Mouse (Mus musculus) splenic B cell, adult 2 months (primary cell): ENCODE results near the gene Per1.

Source experiments
- DNase-seq: peaks from one replicate; pipeline ENCODE4 v3.0.0-alpha.2; 2011; ENCODE audit warnings: low read depth, low spot score
- H3K27me3 ChIP-seq: 2 replicates; pipeline ENCODE4 v1.6.1; 2012; ENCODE audit warnings: mild to moderate bottlenecking, low read length, moderate library complexity, mixed read lengths; ENCODE audit not compliant: control insufficient read depth, poor library complexity, insufficient read depth, severe bottlenecking
- H3K36me3 ChIP-seq: 2 replicates; pipeline ENCODE4 v1.6.1; 2012; ENCODE audit warnings: mild to moderate bottlenecking, low read length, moderate library complexity, mixed read lengths; ENCODE audit not compliant: control insufficient read depth, poor library complexity, insufficient read depth, severe bottlenecking

Per1 gene

DNA sequence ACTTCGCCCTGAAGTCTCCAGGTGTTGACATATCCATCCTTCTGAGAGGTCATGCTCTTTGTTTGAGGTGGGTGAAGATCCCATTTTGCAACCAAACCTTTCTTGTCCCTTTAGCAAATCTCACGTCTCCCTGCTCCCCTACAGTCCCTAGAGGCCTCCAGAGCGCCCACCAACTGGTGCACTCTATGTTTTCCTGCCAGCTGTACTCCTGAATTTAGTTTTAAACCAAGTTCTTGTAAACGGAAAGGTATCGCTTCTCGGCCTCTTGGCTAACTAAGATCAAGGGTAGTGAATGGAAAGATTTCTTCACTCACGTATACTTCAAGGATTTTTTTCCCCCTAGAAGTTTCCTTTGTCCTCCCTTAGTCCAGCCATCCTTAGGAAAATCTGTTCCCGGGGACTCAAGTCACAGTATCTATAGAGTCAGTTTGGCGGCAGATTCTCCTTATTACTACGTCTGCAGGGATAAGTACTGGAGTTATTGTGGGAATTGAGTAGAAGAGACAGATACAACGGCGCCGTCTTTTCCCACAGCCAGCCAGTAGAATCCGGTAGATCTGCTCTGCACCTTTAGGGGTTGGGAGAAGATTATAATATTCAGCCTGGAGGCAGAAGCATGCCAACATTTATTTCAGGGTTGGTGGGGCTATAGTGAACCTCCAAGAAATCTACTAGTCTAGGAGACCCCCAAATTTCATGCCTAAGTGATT, 24.6 kb downstream of the Per1 start:
- no peak for DNase-seq
- Histone ChIP-seq H3K36me3 (no peaks in the 10 kb centered on the region), H3K27me3 (no peaks in the 10 kb centered on the region)

DNA sequence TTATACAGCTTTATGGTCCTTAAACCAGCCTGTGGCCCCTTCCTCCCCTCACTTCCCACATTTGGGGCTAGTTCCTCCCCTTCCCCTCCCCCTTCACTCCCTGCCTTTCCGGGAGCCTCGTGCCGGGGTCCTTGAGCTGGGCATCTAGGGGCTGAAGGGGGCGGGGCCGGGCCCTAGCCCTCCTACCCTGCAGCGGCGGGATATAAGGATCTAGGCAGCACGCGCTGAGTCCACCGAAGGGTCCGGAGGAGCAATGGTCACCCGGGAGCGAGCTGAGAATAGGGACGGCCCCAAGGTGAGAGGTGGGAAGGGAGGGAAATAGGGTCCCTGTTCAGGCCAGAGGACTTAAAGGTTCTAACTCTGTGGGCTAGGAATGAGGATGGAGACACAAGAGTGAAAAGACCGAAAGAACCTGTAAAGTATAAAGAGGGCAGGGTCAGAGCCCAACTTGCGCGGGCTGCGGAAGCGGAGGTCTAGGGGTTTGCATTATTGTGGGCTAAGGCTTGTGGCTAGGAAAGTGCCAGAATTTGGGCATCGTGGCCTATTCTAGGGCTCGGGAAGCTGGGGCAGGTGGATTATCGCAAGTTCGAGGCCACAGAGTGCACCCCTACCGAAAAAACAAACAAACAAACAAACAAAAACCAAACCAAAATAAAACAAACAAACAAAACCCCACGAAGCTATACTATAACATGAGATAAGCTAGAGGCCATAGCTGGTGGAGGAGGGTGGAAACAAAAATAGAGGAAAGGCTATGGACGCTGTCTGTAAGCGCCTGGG, 25.4 kb downstream of the Per1 start, which contains the start of gene Hes7:
TSS of gene Hes7 (plus strand) at position 184 of the 780 bp plus-strand sequence.
- H3K27me3 ChIP-seq, result no peaks in the 10 kb centered on the region
- DNase-seq, result peak; percentile 40
- no peaks in the 10 kb centered on the region for H3K36me3 ChIP-seq

DNA sequence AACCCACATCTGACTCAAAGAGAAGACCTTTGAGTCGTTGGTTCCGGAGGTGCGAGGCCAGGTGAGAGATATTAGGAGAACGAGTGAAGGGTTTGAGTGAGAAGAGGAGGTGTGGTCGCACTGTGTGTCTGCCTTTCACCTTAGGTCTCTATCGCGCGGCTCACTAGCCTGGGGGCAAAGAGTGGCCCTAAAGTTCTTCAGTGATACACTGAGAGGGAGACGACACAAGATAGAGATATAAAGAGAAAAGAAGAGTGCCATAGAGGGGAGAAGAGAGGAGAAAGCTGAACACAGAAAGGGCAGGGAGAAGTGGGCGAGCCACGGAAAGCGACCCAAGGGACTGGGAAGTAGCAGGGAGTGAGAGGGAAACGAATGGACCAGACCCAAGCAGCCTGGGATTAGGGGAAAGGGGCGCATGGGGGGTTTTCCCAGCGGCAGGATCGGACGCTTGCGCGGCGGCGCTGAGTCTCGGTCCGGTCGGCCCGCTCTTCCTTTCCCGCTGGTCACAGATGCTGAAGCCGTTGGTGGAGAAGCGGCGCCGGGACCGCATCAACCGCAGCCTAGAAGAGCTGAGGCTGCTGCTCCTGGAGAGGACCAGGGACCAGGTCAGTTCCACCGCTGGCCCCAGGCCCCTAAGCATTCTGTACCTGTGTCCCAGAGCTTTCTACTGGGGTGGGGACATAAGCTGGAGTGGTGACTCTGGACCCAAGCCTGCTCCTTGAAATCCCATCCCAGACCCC, 26.2 kb downstream of the Per1 start:
- peak; percentile 40 for DNase-seq
- H3K36me3 ChIP-seq, result no peaks in the 10 kb centered on the region
- H3K27me3 ChIP-seq, result no peaks in the 10 kb centered on the region

DNA sequence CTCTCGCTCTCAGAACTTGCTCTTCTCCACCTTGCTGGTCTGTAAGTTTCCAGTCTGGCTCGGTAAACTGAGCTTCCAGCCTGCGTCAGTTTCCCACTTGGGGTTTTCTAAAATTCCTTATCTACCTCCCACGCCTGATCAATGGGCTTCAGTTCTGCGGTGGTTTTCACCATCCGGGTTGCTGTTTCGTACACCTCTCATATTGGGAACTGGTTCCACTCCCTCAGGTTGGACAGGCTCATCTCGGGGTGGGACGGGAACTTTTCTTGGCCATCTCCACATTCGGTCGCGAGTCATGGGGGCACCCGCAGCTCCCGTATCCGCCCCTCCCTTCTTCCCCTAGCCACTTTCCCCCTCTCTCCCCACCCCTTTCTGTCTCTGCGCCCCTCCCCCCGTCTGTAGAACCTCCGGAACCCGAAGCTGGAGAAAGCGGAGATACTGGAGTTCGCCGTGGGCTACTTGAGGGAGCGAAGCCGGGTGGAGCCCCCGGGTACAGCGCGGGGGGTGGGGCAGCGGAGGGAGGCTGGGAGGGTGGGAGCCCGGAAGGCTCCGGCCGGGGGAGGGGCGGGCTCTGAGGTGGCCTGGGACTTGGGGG, 26.8 kb downstream of the Per1 start:
- no peak for DNase-seq
- no peaks in the 10 kb centered on the region for H3K27me3 ChIP-seq
- no peaks in the 10 kb centered on the region for H3K36me3 ChIP-seq

DNA sequence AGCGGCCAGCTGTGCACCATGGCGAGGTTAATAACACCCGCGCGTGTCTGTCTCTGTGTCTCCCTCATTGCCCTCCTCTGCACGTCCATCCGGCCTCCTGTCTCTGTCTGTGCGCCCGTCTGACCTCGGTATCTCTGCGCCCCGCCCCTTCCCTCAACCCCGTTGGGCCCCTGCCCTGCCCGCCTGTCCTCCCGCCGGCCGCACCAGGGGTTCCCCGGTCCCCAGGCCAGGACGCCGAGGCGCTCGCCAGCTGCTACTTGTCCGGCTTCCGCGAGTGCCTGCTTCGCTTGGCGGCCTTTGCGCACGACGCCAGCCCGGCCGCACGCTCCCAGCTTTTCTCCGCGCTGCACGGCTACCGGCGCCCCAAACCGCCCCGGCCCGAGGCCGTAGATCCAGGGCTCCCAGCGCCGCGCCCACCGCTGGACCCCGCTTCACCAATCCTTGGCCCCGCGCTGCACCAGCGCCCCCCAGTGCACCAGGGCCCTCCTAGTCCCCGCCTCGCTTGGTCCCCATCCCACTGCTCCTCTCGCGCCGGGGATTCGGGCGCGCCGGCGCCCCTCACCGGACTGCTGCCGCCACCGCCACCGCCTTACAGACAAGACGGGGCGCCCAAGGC, 27.4 kb downstream of the Per1 start, which contains the start of gene 9130213A22Rik:
TSS of gene 9130213A22Rik (minus strand) at position 254 of the 616 bp plus-strand sequence.
- Histone ChIP-seq H3K36me3 (no peaks in the 10 kb centered on the region), H3K27me3 (no peaks in the 10 kb centered on the region)
- peak; percentile 86 for DNase-seq

DNA sequence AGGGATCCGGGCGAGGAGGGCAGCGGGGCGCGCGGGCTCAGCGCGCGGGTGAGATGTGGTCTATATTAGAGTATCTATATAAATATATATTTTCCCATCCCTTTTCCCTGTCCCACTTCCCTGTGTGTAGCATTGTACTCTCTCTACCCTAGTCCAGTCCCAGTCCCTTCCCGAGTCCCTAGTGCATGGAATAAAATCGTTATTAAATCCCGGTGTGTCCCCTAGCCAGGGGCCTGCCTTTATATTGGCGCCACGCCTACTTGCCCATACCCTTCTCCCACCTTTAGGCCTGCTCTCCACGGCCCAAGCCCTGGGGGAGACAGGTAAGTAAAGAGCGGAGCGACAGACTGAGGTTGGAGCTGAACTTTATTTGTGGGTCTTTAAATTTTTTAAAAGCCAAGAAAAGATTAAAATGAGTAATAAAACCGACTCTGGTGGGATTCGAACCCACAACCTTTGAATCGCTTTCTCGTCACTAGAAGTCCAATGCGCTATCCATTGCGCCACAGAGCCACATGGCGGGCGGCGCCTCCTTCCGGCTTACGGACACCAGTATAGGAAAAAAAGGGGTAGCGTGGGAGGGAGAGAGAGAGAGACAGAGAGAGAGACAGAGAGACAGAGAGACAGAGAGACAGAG, 28.2 kb downstream of the Per1 start:
- peak; percentile 92 for DNase-seq
- Histone ChIP-seq H3K27me3 (no peaks in the 10 kb centered on the region), H3K36me3 (no peaks in the 10 kb centered on the region)

DNA sequence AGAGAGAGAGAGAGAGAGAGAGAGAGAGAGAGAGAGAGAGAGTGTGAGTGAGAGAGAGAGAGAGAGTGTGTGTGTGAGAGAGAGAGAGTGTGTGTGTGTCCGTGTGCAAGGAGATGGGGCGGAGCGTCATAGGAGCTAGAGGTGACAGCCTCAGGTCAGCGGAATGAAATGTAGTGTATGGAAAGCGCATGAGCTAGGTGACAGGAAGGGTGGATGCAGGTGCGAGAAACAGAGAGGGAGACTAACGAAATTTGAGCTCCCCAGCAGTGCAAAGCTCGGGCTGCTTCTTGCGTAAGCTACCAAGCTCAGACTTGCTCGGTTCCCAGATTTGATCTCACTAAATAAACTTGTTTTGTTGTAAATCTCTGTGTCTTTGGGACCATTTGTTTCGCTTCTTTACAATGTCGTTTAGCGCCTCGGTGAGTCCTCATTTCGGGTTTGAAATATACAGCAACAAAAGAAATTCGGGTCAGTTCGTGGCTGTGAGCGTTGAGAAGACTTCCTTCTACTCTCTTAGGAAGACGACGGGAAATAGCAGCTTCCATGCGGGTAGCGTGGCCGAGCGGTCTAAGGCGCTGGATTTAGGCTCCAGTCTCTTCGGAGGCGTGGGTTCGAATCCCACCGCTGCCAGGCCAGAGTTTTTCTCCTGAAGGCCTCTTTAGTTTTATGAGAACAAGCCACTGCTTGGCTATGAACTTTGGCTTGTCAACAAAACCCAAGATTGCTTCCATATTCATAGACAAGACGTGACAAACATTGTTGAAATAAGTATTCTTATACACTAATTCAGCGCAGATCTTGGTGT, 28.9 kb downstream of the Per1 start:
- peak; percentile 87 for DNase-seq
- H3K36me3 ChIP-seq, result no peaks in the 10 kb centered on the region
- no peaks in the 10 kb centered on the region for H3K27me3 ChIP-seq

DNA sequence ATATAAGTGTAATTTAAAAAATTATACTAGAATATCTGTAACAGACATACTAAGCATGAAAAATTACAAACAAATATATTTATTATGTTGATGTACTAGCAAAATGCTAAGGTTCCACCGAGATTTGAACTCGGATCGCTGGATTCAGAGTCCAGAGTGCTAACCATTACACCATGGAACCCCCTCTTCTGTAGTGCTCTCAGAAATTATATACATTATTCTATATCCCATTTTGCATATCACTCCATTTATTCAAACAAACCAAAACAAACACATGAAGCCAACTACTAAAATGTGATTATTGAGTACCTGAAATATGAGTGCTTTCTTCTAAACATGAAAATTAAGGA, 29.5 kb downstream of the Per1 start:
- Histone ChIP-seq H3K27me3 (no peaks in the 10 kb centered on the region), H3K36me3 (no peaks in the 10 kb centered on the region)
- DNase-seq, result peak; percentile 89

DNA sequence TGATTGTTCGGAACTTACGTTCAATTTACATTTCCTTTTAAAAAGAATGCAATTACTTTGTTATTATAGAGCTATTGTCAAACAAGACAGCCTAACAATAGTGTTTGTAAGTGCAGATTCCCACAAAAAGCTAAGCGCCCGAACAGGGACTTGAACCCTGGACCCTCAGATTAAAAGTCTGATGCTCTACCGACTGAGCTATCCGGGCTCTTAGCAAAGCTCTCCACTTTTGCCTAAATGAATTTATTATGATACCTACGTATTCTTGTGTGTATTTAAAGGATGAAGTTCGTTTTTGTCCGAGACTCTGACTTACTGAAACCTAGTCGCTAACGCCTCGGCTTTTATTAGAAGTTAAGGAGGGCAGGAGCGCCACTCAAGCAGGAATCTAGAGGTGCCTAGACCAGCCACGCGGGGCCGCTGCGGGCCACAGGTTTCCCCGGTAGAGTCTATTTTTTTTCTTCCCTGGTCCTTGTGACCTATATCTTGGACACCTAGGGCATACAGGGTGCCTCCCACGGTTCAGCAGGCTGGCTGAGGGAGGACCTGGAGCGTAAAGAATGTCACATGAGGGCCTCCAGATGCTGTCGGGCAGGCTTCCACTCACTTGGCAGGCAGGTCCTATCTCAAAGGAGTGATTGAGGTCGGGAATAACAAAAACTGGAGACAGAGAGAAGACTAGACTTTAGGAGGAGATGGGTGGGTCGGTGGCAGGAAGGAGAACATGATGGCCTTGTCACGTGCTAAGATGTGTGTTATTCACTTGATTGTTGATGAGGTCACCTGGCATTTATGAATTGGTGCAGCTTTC, 30.2 kb downstream of the Per1 start:
- DNase-seq, result peak; percentile 93
- H3K27me3 ChIP-seq, result no peaks in the 10 kb centered on the region
- H3K36me3 ChIP-seq, result no peaks in the 10 kb centered on the region

DNA sequence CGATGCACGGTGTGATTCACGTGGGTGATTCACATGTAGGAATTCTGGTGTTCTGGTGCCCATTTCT, 30.7 kb downstream of the Per1 start, which contains the start of gene Aloxe3:
TSS of gene Aloxe3 (plus strand) at position 45 of the 67 bp plus-strand sequence.
- H3K36me3 ChIP-seq, result no peaks in the 10 kb centered on the region
- H3K27me3 ChIP-seq, result no peaks in the 10 kb centered on the region
- DNase-seq, result no peak

DNA sequence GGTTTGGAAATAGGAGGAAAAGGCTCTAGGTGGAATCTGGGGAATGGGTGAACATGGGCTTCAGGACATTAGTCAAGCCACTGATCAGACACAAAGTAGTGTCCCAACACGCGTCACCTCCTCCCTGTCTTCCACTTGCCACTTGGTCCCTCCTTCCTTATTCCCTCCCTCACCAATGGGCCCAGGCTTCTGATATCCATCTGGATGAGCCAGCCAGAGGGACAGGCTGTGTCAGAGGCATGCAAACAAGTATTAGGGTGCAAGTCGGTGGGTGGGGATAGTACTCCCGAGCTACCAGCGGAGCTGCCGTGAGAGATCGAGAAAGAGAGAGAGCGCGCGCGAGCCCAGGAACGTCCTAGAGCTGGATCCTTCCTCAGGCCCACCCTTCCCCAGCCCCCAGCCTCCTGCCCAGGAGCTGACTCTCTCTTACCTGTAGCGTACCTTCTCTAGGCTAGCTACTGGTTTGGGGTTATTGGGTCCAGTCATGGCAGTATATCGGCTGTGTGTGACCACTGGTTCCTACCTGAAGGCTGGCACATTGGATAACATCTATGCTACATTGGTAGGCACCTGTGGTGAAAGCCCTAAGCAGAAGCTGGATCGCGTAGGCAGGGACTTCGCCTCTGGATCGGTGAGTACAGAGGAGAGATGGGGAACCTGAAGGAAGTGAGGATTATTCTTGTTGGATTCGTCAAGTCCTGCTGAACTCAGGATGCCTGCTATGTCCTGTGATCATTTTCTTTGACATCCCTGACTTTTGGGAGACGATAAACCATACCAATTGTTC, 31.1 kb downstream of the Per1 start:
- H3K27me3 ChIP-seq, result no peaks in the 10 kb centered on the region
- no peak for DNase-seq
- no peaks in the 10 kb centered on the region for H3K36me3 ChIP-seq

DNA sequence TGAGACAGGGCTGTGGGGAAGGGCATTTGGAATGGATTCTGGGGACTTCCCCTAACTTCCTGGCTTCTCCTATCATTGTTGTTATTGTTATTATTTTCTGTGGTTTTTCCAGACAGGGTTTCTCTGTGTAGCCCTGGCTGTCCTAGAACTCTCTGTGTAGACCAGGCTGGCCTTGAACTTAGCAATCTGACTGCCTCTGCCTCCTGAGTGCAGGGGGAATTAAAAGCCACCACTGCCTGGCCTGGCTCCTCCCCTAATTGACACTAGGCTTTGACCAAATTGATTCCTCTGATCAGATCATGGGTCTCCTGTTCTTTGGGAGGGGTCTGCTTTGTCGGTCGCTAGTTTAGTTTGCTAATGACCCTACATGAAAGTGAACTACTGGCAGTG, 31.7 kb downstream of the Per1 start:
- H3K36me3 ChIP-seq, result no peaks in the 10 kb centered on the region
- DNase-seq, result peak; percentile 29

More for the DNA sequence above, 31.7 kb downstream of the Per1 start:
- H3K27me3 ChIP-seq, result no peaks in the 10 kb centered on the region
